Mouse (Mus musculus) neutrophil, adult 59 days (primary cell): ENCODE measurements around the gene Dll1. TPM values are rescaled to one million over a fixed set of nuclear protein-coding genes. Genes with fewer than 3 reads are reported as not detected.

Experiments used
- total RNA-seq, 2 experiments: library from RNA; stranded (reverse); gene quantifications; 1 replicate in 1 of 2; 2 replicates in 1 of 2; pipeline ENCODE4 v1.2.4; 2023

Dll1 gene
- total RNA-seq, result under 1 TPM in 1 of 2 experiments, not detected in 1; 0.35 TPM

DNA sequence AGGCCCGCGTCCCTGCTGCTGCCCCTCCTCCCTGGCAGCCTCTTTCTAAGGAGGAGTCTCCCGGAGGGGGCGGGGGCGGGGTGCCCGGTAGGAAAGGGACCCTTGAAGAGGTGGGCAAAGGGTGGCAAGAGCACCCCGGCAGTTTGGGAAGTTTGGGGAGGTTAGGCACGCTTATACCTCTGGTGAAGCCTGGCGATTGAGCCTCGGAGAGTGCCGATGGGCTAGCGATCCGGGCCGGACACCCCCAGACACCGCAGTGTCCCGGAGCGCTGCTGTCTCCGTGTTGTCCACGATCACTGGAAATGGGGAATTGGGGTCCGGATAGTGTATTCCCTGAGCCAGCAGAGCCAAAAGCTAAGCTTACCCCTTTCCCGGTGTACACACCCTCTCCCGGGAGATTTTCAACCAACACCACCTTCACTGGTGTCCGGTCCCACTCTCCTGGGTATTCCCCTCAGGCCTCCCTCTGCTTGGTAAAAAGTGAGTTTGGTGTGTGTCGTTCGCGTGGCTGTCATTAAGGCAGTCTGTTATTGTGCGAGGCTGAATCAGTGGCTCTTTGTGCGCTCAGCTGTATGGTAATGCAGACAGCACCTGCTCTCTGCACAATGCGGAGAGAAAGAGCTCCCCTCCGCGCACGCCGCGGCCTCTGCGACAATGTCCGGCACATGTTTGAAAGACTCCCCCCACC lies at the start of gene Dll1:
Gene Dll1 (minus strand): TSS at position 379 of the 688 bp plus-strand sequence.

DNA sequence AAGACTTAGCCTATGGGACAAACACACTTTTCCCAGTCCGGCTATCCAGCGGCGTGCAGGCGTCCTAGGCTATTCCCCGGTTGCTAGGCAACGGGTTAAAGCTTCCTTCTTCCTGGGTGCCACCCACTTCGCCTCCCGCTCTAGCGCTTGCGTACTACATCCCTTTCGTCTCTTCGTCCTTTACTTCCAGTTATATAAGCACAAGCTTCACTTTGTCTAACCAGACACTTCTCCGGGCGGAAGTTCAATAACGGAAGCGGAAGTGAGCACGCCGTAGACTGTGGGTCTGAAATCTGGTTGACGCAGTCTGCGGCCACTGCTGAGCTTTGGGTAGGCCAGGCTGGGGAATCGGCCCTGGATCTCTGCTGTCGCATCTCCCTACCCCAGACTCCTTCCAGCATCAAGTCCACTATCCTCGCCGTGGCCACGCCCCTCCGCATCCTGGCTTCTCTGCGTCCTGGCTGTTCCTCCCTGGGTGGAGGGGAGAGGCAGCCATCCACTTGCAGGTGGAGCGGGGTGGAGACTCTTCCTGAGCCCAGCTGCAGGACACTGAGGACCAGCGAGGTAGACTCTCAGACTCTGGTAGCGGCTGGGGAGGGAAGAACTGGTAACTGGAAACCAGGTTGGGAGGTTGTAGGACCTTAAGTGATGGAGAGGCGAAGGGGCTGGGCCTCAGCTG lies 19.5 kb upstream of the Dll1 start, which contains the start of gene Fam120b:
Gene Fam120b (plus strand): TSS at position 206 of the 679 bp plus-strand sequence.

Other genes starting within 250 kb of the Dll1 start
- 10 to 100 TPM; 11.7 to 12.6 TPM for gene Fam120b, start 19.3 kb upstream of the Dll1 start, total RNA-seq
- gene Psmb1, start 122.9 kb upstream of the Dll1 start, total RNA-seq, result 10 to 100 TPM; 65.8 to 77.2 TPM
- 10 to 100 TPM; 33.3 to 36.8 TPM for gene Tbp, start 123.0 kb upstream of the Dll1 start, total RNA-seq
- 10 to 100 TPM; 13.8 to 20.1 TPM for gene Pdcd2, start 150.4 kb upstream of the Dll1 start, total RNA-seq
- gene Prdm9, start 187.5 kb upstream of the Dll1 start, total RNA-seq, result 1 to 10 TPM; 6.7 to 9.1 TPM